Mouse (Mus musculus) right cerebral cortex, postnatal 10 days (tissue): ENCODE results near the gene Atpaf2.
A peak's percentile ranks its signal among the peaks of the same experiment; 100 is the strongest.

ENCODE experiments used
- DNase-seq, 2 experiments: peaks; one replicate each; pipeline ENCODE4 v3.0.0; 2021; ENCODE audit warnings: low spot score in 2 of 2

Atpaf2 gene

DNA sequence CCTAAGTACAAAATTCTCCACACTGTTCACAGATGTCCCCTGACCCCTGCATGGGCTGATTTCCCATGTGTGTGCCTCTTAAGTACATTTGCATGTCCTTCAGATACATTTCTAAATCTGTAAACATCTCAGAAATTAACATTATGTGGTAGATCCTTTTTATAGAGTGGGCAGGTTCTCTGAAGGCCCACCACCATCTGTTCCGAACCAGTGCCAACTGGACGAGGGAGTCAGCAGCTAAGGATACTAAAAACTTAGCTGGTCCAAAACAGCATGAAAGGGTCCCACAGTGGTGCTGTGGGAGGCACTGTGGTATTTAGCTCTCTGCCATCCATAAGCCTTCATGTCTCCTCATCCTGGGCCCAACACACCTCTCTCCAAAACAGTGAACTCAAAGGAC lies 21.1 kb downstream of the Atpaf2 start:
- DNase-seq: peak; percentile 78 to 84

GRCm38 (mm10) chr11:60396546-60396945 lies 21.7 kb downstream of the Atpaf2 start:
- peak; percentile 75 to 76 for DNase-seq

DNA sequence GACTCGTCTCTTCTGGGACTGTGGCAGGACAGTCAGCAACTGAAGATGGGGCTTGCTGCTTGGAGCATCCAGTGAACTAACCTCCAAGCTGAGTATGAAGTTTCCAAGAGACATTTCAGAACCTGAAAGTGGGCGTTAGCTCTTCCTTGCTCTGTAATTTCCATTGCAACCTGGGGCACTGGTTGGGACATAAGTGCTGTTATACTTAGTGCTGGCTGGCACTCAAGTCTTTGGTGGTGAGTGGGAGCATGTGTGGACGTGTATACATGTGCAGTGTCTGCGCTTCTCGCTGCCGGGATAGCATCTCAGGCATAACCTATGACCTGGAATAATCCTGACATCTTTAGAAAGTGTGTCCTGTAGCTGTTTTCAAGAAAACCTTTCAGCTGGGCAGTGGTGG lies 26.9 kb downstream of the Atpaf2 start:
- DNase-seq: no peak

- DNase-seq: no peak
Measured at GRCm38 (mm10) chr11:60387944-60388343, 30.3 kb downstream of the Atpaf2 start.

- DNase-seq: no peak
Measured at GRCm38 (mm10) chr11:60385946-60386345, 32.3 kb downstream of the Atpaf2 start.

DNA sequence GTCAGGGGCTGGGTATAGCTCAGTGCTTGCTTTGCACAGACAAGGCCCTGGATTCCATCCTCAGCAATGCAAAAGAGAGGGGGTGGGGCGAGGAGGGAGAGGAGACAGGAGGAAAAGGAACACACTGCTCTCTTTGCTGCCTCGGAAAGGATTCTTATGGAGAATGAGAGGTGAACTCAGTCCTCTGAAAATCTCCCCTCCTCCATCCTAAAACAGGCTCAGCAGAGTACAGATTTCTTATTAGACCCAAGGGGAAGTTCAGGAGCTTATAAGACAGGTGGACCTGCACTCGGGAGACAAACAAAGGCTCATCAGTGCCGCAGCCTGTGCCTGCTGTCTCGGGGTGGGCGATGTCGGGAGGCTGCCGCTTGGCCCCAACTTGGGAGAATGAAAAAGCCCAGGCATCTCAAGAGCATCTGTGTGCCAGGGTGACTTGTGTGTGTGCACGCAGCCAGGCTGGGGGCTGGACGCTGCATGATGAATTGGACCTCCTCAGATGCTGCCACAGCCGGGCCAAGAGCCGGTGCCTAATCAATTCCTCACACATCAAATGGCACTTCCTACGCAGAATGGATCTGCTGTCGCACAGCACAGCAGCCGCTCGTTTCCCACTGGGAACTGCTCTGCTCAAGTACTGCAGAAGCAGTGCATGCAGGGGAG lies 33.4 kb downstream of the Atpaf2 start:
- peak; percentile 85 to 90 for DNase-seq

- no peak for DNase-seq
Measured at GRCm38 (mm10) chr11:60383518-60383917, 34.7 kb downstream of the Atpaf2 start.

- DNase-seq: no peak
Measured at GRCm38 (mm10) chr11:60374481-60374880, 43.8 kb downstream of the Atpaf2 start.

- DNase-seq: no peak
Measured at GRCm38 (mm10) chr11:60370431-60370830, 47.8 kb downstream of the Atpaf2 start.

- no peak for DNase-seq
Measured at GRCm38 (mm10) chr11:60369448-60369847, 48.8 kb downstream of the Atpaf2 start.

DNA sequence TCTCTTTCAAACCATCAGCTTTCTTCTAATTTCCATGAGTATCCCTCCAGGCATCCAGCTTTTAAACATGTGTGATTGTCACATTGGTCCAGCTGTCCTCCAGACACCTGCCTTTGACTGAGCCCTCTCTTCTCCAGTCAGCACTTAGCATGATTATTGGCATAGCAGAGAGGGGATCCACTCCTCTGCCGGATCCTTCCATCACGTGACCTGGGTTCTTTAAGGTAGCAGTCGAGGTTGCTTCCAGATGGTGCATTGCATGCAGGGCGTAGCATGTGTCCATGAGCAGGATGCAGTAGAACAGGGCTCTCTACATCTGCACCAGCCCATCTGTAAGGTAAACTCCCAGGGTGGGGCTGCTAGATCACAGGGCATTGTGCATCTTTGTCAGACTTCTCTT lies 49.3 kb downstream of the Atpaf2 start:
- no peak for DNase-seq

DNA sequence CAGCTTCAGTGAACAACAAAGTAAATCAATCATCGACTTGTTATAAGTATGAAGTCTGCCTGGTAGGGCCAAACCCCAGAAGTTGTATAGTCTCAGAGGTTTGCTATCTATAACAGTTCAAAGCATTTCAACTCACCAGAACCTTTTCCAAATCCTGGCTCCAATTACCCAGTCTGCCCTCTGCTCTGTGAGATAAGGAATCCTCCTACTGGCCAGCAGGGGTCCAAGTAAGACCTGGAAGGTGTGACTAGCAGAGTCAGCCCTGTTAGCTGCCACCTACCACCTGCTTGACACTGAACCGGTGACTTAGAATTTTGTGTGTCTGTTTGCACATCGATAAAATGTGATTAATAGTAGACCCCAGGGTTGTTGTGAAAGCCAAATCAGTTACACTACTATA lies 51.0 kb downstream of the Atpaf2 start:
- DNase-seq: no peak

DNA sequence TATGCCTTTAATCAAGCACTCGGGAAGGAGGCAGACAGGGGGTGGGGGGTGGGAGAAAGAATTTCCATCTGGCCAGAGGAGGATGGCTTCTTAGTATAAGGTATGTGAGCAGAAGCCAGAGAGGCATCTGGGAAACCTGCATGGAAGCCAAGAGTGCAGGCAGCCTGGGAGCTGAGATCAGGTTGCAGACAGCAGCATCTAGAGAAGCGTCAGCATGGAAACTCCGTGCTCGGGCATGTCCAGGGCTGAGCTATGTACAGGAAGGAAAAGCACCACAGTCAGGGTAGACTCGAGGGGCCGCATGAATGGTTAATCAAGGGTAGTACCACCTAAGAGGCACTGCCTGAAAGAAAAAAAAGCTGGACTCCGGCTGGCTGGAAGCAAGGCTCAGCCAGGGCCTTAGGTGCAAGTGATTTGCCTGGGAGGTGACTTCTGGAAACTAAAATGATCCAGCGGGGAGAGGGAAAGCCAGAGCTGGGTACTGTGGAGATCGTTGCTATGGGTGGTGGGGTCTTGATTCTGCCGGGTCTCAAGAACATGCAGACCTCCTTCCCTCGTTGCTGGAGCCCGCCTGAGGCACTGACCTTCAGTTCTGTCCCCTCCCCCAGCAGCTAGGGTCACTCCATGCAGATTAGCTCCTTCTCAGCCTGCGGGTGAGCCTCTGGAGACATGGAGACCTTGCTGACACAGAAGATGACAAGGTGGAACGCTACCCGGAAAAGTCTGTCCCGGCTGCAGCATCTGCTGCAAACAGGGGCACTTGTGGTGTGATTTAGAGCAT lies 51.8 kb downstream of the Atpaf2 start:
- DNase-seq: no peak

- DNase-seq: no peak
Measured at GRCm38 (mm10) chr11:60360631-60361201, 57.5 kb downstream of the Atpaf2 start.

GRCm38 (mm10) chr11:60359936-60360335 lies 58.3 kb downstream of the Atpaf2 start:
- DNase-seq: no peak

DNA sequence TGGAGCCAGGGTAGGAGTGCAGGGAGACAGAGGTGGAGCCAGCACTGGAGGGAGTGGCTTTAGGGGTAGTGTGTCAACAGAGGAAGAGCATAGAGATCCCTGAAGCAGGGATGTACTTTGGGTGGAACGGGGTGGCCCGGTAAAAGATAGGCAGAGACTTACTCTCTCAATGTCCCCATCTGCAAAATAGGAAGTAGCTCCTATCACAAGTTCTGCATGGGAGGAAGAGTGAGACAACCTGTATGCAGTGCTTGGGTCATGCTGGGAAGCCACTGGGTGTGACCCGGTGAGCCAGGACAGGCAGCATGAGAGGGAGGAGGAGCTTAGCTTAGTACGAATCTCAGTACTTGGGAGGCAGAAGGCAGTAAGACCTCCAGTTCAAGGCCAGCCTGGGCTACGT lies 59.1 kb downstream of the Atpaf2 start:
- DNase-seq: no peak

GRCm38 (mm10) chr11:60358548-60358947 lies 59.7 kb downstream of the Atpaf2 start:
- no peak for DNase-seq

DNA sequence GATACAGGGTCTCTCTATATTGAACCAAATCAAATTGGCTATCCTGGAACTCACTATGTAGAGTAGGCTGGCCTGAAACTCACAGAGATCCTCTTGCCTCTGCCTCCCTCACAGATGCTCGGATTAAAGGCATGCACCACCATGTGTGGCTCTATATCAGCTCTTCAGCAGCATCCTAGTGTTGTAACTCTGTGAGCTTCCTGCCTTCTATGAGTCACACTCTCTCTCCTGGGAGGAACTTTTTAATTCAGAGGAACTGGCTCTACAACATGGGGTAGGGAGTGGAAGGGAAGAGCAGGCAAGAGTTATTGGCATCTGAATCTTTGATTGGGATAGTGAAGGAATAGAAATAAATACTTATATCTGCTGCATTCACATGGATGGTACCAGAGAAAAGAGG lies 61.1 kb downstream of the Atpaf2 start:
- no peak for DNase-seq

DNA sequence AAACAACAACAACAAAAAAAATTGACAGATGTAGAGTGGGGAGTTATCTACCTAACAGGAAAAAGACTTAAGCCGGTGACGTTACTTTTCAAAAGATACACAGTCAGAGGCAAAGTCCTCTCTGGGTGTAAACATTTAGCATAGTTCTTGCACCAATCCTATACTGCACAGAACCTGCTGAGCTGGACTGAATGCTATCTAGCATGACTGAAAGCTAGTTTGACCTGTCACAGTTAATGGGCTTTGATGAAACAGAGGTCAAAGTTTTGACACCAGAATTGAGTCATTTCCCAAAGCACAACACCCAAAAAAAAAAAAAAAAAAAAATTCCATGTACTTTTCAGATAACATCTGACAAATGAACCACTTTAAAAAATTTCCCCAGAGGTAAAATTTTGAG lies 62.3 kb downstream of the Atpaf2 start:
- DNase-seq: no peak

DNA sequence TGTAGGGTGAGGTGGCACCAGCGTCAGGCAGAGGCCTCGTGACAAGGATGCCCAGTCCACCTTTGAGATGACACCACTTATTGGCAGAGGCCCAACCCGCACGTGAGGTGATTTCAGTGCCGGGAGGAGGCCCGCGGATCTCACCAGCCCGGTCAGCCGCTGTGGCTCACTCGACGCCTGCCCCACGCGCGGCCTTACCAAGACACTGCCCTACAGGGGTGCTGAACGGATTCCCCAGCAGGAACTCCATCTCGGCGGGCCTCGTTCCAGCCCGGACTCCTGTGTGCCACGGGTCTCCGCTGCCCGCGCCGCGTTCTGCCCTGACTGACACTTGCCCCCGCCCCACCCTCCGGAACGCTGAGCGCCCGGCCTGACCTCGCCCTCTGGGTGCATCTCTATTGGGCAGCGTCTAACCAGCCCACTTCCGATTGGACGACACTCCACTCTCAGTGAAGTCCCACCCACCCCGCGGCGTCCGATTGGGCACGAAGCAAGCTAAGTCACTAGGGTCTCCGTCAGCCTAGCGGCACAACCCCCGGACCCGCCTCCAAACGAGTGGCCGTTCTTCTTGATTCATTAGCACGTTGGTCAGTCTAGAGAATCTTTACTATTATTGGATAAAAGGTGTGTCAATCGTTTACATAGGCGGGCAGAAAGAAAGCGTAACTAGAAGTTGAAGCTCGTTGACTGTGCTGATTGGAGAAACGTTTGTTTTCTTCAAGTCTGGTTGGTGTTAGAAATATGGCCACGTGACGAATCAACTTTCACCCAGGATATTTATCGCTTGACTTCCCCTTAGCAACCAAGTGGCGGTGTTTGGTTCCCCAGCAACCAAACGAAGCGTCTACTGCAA lies 65.5 kb downstream of the Atpaf2 start, which contains the start of the genes Tom1l2 and Drc3:
Tom1l2 (minus strand) TSS at position 347 of the 853 bp plus-strand sequence.
Drc3 (plus strand) TSS at position 771 of the 853 bp plus-strand sequence.
- DNase-seq: peak; percentile 100

- peak; percentile 75 to 79 for DNase-seq
Measured at GRCm38 (mm10) chr11:60351925-60352371, 66.3 kb downstream of the Atpaf2 start.

GRCm38 (mm10) chr11:60351388-60351787 lies 66.9 kb downstream of the Atpaf2 start:
- no peak for DNase-seq
